Mouse (Mus musculus) olfactory bulb, adult 2 months (tissue): ENCODE measurements around the gene Samsn1. TPM values are rescaled to one million over a fixed set of nuclear protein-coding genes. Genes with fewer than 3 reads are reported as not detected.

Experiments
- H3K27ac ChIP-seq: fragments of 200-500 bp; 2 replicates; pipeline ENCODE4 v1.5.1; 2012; ENCODE audit warnings: low read depth, low read length; ENCODE audit not compliant: insufficient read depth
- H3K4me1 ChIP-seq: fragments of 200-500 bp; 2 replicates; pipeline ENCODE4 v1.6.1; 2012; ENCODE audit warnings: low read length; ENCODE audit not compliant: control insufficient read depth, insufficient read depth
- H3K4me3 ChIP-seq: fragments of 200-500 bp; 2 replicates; pipeline ENCODE4 v1.5.1; 2012; ENCODE audit warnings: mild to moderate bottlenecking, low read depth, low read length, moderate library complexity; ENCODE audit not compliant: insufficient read depth
- CTCF ChIP-seq: fragments of 200-500 bp; IDR thresholded peaks from 2 replicates; pipeline ENCODE4 v1.5.1; 2012; ENCODE audit warnings: low read depth, mild to moderate bottlenecking, low read length, moderate library complexity; ENCODE audit not compliant: insufficient read depth
- POLR2A ChIP-seq: fragments of 200-500 bp; IDR thresholded peaks from 2 replicates; pipeline ENCODE4 v1.6.1; 2012; ENCODE audit warnings: mild to moderate bottlenecking, low read depth, low read length, moderate library complexity; ENCODE audit not compliant: insufficient read depth
- WGBS: fragments of 180-500 bp; shearing (Covaris S2); methylation state at CpG from one replicate; pipeline ENCODE4 v1.1.7; 2018; 5-methylcytosine and 5-hydroxymethylcytosine counted together
- polyA plus RNA-seq: library from polyadenylated mRNA; stranded (reverse); fragments of >200 nt; gene quantifications from 2 replicates; pipeline ENCODE4 v1.2.4, GENCODE M21; 2012; ENCODE audit warnings: low replicate concordance; ENCODE audit not compliant: missing spikeins, insufficient read depth, insufficient read length

Gene Samsn1
- polyA plus RNA-seq, 1 experiment, result not detected

GRCm38 (mm10) chr16:75970266-75970998 lies 51.6 kb downstream of the Samsn1 start:
- H3K27ac ChIP-seq, result no peak overlapping the region
- H3K4me3 ChIP-seq, result no peak overlapping the region
- TF ChIP-seq POLR2A, result no peak
- TF ChIP-seq CTCF, result no peak
- H3K4me1 ChIP-seq, result no peaks in the 10 kb centered on the region
- 47% methylated on average over 6 of the region's 6 CpGs for WGBS

GRCm38 (mm10) chr16:75962021-75962420 lies 60.1 kb downstream of the Samsn1 start:
- Histone ChIP-seq H3K4me1 (no peaks in the 10 kb centered on the region), H3K27ac (no peak overlapping the region), H3K4me3 (no peak overlapping the region)
- WGBS, result 90% methylated on average over 8 of the region's 8 CpGs
- TF ChIP-seq CTCF (no peak), POLR2A (no peak)

GRCm38 (mm10) chr16:75961487-75961886 lies 60.6 kb downstream of the Samsn1 start:
- WGBS, result 69% methylated on average over 5 of the region's 5 CpGs

GRCm38 (mm10) chr16:75961036-75961435 lies 61.0 kb downstream of the Samsn1 start:
- Histone ChIP-seq H3K4me1 (no peaks in the 10 kb centered on the region), H3K27ac (no peak overlapping the region), H3K4me3 (no peak overlapping the region)
- TF ChIP-seq CTCF (no peak), POLR2A (no peak)
- WGBS, result 92% methylated on average over 7 of the region's 7 CpGs

More at GRCm38 (mm10) chr16:75961487-75961886, 60.6 kb downstream of the Samsn1 start:
- Histone ChIP-seq H3K4me3 (no peak overlapping the region), H3K27ac (no peak overlapping the region), H3K4me1 (no peaks in the 10 kb centered on the region)
- TF ChIP-seq CTCF (no peak), POLR2A (no peak)

GRCm38 (mm10) chr16:75933357-75933756 lies 88.7 kb downstream of the Samsn1 start:
- no peak overlapping the region for H3K27ac ChIP-seq
- H3K4me1 ChIP-seq, result no peaks in the 10 kb centered on the region
- H3K4me3 ChIP-seq, result no peak overlapping the region
- TF ChIP-seq POLR2A, result no peak
- TF ChIP-seq CTCF, result no peak

- TF ChIP-seq POLR2A (no peak), CTCF (no peak)
- Histone ChIP-seq H3K4me1 (no peaks in the 10 kb centered on the region), H3K27ac (no peak overlapping the region), H3K4me3 (no peak overlapping the region)
- 90% methylated on average over 4 of the region's 4 CpGs for WGBS
These were observed 91.9 kb downstream of the Samsn1 start for GRCm38 (mm10) chr16:75930222-75930553.

DNA sequence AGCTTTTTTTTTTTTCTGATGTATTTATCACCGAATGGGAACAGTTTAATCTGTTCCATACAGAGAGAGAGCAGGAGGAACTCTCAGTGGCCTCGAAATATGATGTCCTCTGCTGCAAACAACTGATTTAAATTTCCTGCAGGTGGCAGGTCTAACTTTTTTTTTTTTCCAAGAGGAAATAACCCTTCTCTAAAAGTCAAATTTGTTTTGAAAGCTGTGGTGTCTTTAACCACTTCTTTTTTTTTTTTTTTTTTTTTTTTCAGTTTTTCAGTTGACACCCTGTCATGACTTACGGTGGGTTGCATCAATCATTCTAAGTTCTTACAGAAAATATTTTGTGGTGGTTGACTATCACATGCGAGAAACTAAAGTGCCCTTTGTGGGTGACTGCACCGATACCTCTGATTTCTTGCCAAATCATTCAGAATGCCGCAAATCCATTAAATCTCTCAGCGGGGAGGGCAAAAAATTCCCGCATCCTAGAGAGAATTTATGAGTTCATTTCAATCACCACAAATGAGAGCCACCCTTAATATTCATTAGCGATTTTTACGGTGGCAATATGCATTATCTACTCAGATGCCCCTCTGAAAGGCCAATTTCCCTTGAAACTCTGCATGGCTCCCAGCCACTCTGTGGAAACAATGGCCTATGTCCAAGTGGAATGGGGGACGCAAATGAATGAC lies 92.4 kb downstream of the Samsn1 start:
- TF ChIP-seq POLR2A (no peak), CTCF (no peak)
- WGBS, result 72% methylated on average over 11 of the region's 11 CpGs
- Histone ChIP-seq H3K4me1 (no peaks in the 10 kb centered on the region), H3K4me3 (no peak overlapping the region), H3K27ac (no peak overlapping the region)

DNA sequence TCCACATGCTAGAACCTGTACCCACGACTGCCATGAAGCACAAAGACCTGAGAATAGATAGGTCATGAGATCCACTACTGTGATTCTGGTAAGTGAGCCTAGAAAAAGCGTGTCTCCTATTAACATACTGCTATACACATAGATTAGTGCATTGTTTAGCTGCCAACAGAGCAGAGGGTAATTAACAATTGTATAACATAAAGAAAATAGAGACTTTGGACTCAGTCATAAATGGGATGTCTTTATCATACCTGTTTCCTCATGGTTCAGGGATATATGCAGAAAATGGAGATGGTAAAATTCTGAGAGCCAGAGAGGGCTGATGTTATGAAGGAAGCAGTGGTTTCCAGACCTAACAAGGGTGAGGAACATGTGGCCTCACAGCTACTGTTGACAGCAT lies 95.6 kb downstream of the Samsn1 start:
- Histone ChIP-seq H3K27ac (no peak overlapping the region), H3K4me1 (no peaks in the 10 kb centered on the region), H3K4me3 (no peak overlapping the region)
- TF ChIP-seq CTCF, result no peak
- 79% methylated on average over 2 of the region's 2 CpGs for WGBS

DNA sequence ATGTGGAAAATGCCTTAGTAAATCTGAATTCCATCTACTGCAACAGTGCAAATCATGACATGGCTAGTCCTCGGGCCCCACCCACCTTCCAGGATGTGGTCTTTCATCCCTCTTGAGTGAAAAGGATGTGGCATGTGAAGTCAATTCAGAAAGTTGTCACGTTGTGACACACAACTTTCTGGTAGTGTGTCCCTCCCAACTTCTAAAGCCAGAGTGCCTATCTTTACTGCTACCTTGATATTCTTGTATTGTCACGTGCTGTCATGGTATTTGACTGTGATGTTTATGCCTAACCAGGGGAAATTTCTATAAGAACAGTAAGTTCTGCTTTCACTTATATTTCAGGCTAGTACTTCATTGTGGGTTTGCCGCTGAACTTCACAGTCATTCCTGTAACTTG lies 101.2 kb downstream of the Samsn1 start:
- H3K27ac ChIP-seq, result no peak overlapping the region
- 88% methylated on average over 4 of the region's 4 CpGs for WGBS
- TF ChIP-seq CTCF (no peak), POLR2A (no peak)
- H3K4me3 ChIP-seq, result no peak overlapping the region
- H3K4me1 ChIP-seq, result no peaks in the 10 kb centered on the region

DNA sequence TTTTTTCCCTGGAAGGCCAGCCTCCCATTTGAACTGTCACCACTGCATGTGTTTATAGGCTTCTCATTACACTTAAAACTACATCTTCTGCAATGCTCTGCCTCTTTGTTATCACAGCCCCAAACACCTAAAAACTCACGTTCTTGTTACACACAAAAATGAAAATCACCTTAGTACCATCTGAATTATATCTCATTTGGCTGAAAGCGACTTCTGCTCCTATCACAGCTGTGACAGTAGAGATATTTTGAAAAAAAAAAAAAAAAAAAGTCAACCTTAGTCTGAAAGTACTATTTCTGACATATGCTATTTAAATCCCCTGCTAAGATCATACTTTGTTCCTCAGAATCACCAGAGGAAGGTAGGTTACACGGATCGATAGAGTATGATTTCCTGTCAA lies 102.8 kb downstream of the Samsn1 start:
- H3K27ac ChIP-seq, result no peak overlapping the region
- no peaks in the 10 kb centered on the region for H3K4me1 ChIP-seq
- no peak for TF ChIP-seq POLR2A
- WGBS, result 82% methylated on average over 4 of the region's 4 CpGs
- no peak overlapping the region for H3K4me3 ChIP-seq
